Mouse (Mus musculus): ENCODE data around the gene Macf1. TPM values are rescaled to one million over a fixed set of nuclear protein-coding genes. Genes with fewer than 3 reads are reported as not detected.
A peak's percentile ranks its signal among the peaks of the same experiment; 100 is the strongest.

The Macf1 gene
- polyA plus RNA-seq, 1 experiment from 2014 or later, result 28.9 TPM

- TF ChIP-seq EP300 (optimal IDR thresholded peaks at IDR 0.05), result no peak
- peak; percentile 29; the same call in 1 of the 2 replicates for TF ChIP-seq CTCF (IDR thresholded peaks at IDR 0.05; ENCODE audit: low read depth)
- Histone ChIP-seq H3K9me3 (ENCODE audit: control insufficient read depth, low read length) (no peaks in the 10 kb centered on the region), H3K4me2 (replicated peaks; ENCODE audit: low read depth) (no peak overlapping the region), H3K9ac (ENCODE audit: low read length) (no peak overlapping the region), H3K36me3 (ENCODE audit: control insufficient read depth, insufficient read depth, low read length) (no peaks in the 10 kb centered on the region), H3K4me3 (ENCODE audit: low read depth, low read length) (no peak overlapping the region), H3K27me3 (ENCODE audit: control insufficient read depth, insufficient read depth, low read length) (no peaks in the 10 kb centered on the region), H3K4me1 (replicated peaks; ENCODE audit: control insufficient read depth, insufficient read depth) (peaks cover 10% of the 10 kb centered on the region; the same call in 1 of the 2 replicates), H3K27ac (replicated peaks) (no peak overlapping the region)
- WGBS, result 69% methylated on average over 1 of the region's 1 CpGs
- DNase-seq (ENCODE audit: low spot score), result no peak
- no peak for ATAC-seq (ENCODE audit: low FRiP score, low TSS enrichment)
Measured at GRCm38 (mm10) chr4:123666517-123666916, 17.6 kb downstream of the Macf1 start.

GRCm38 (mm10) chr4:123665681-123666278 lies 18.4 kb downstream of the Macf1 start:
- Histone ChIP-seq H3K9me3 (ENCODE audit: control insufficient read depth, low read length) (no peaks in the 10 kb centered on the region), H3K27ac (replicated peaks) (peak overlapping the region; percentile 99), H3K27me3 (ENCODE audit: control insufficient read depth, insufficient read depth, low read length) (no peaks in the 10 kb centered on the region), H3K9ac (ENCODE audit: low read length) (peak overlapping the region; percentile 95), H3K4me2 (replicated peaks; ENCODE audit: low read depth) (peak overlapping the region; percentile 89), H3K4me1 (replicated peaks; ENCODE audit: control insufficient read depth, insufficient read depth) (peaks cover 12% of the 10 kb centered on the region; the same call in 1 of the 2 replicates), H3K36me3 (ENCODE audit: control insufficient read depth, insufficient read depth, low read length) (no peaks in the 10 kb centered on the region), H3K4me3 (ENCODE audit: low read depth, low read length) (peak overlapping the region; percentile 96)
- TF ChIP-seq EP300 (optimal IDR thresholded peaks at IDR 0.05), result no peak
- TF ChIP-seq CTCF (IDR thresholded peaks at IDR 0.05; ENCODE audit: low read depth), result no peak
- DNase-seq (ENCODE audit: low spot score) (no peak), ATAC-seq (ENCODE audit: low FRiP score, low TSS enrichment) (no peak)
- WGBS, result 37% methylated on average over 11 of the region's 11 CpGs

- Histone ChIP-seq H3K27ac (replicated peaks) (peak overlapping the region; percentile 99), H3K4me2 (replicated peaks; ENCODE audit: low read depth) (peak overlapping the region; percentile 89), H3K36me3 (ENCODE audit: control insufficient read depth, insufficient read depth, low read length) (no peaks in the 10 kb centered on the region), H3K27me3 (ENCODE audit: control insufficient read depth, insufficient read depth, low read length) (no peaks in the 10 kb centered on the region), H3K9me3 (ENCODE audit: control insufficient read depth, low read length) (no peaks in the 10 kb centered on the region), H3K4me1 (replicated peaks; ENCODE audit: control insufficient read depth, insufficient read depth) (peaks cover 12% of the 10 kb centered on the region; the same call in 1 of the 2 replicates), H3K9ac (ENCODE audit: low read length) (peak overlapping the region; percentile 95), H3K4me3 (ENCODE audit: low read depth, low read length) (peak overlapping the region; percentile 96)
- no peak for TF ChIP-seq CTCF (IDR thresholded peaks at IDR 0.05; ENCODE audit: low read depth)
- no peak for TF ChIP-seq EP300 (optimal IDR thresholded peaks at IDR 0.05)
- ATAC-seq (ENCODE audit: low FRiP score, low TSS enrichment) (peak; percentile 2; the same call in 1 of the 2 replicates), DNase-seq (ENCODE audit: low spot score) (peak; percentile 61)
- under 1% methylated on average over 58 of the region's 58 CpGs for WGBS
Measured at GRCm38 (mm10) chr4:123664951-123665661, 19.1 kb downstream of the Macf1 start.

GRCm38 (mm10) chr4:123664021-123664950 lies 19.9 kb downstream of the Macf1 start:
- Histone ChIP-seq H3K9ac (ENCODE audit: low read length) (peak overlapping the region; percentile 95), H3K4me1 (replicated peaks; ENCODE audit: control insufficient read depth, insufficient read depth) (peaks cover 12% of the 10 kb centered on the region; the same call in 1 of the 2 replicates), H3K27me3 (ENCODE audit: control insufficient read depth, insufficient read depth, low read length) (no peaks in the 10 kb centered on the region), H3K36me3 (ENCODE audit: control insufficient read depth, insufficient read depth, low read length) (no peaks in the 10 kb centered on the region), H3K9me3 (ENCODE audit: control insufficient read depth, low read length) (no peaks in the 10 kb centered on the region), H3K4me3 (ENCODE audit: low read depth, low read length) (peak overlapping the region; percentile 96), H3K4me2 (replicated peaks; ENCODE audit: low read depth) (peak overlapping the region; percentile 89), H3K27ac (replicated peaks) (peak overlapping the region; percentile 99)
- WGBS, result under 1% methylated on average over 61 of the region's 125 CpGs
- TF ChIP-seq CTCF (IDR thresholded peaks at IDR 0.05; ENCODE audit: low read depth), result no peak
- ATAC-seq (ENCODE audit: low FRiP score, low TSS enrichment) (peak; percentile 83), DNase-seq (ENCODE audit: low spot score) (peak; percentile 85)

- H3K4me1 ChIP-seq (replicated peaks; ENCODE audit: control insufficient read depth, insufficient read depth), result peaks cover 12% of the 10 kb centered on the region; the same call in 1 of the 2 replicates
- no peaks in the 10 kb centered on the region for H3K27me3 ChIP-seq (ENCODE audit: control insufficient read depth, insufficient read depth, low read length)
- peak overlapping the region; percentile 99 for H3K27ac ChIP-seq (replicated peaks)
- under 1% methylated on average over 12 of the region's 12 CpGs for WGBS
- peak; percentile 57 for DNase-seq (ENCODE audit: low spot score)
- H3K9ac ChIP-seq (ENCODE audit: low read length), result peak overlapping the region; percentile 95
- peak overlapping the region; percentile 89 for H3K4me2 ChIP-seq (replicated peaks; ENCODE audit: low read depth)
- no peak for ATAC-seq (ENCODE audit: low FRiP score, low TSS enrichment)
- no peaks in the 10 kb centered on the region for H3K36me3 ChIP-seq (ENCODE audit: control insufficient read depth, insufficient read depth, low read length)
- H3K9me3 ChIP-seq (ENCODE audit: control insufficient read depth, low read length), result no peaks in the 10 kb centered on the region
- TF ChIP-seq EP300 (optimal IDR thresholded peaks at IDR 0.05), result no peak
- 0 out of 2 replicates have a peak, but pooled peaks have one; percentile 4 for TF ChIP-seq CTCF (IDR thresholded peaks at IDR 0.05; ENCODE audit: low read depth)
- peak overlapping the region; percentile 96 for H3K4me3 ChIP-seq (ENCODE audit: low read depth, low read length)
Measured at GRCm38 (mm10) chr4:123663688-123663965, 20.5 kb downstream of the Macf1 start.

Data from stomach, postnatal 0 days (tissue).